Mouse (Mus musculus): ENCODE measurements at regions not wholly inside any gene's neighbourhood (a gene's known extent, or its start where the extent isn't known, plus 50 kb on each side); places are given as distances from the start of the nearest gene placed in this dataset.

- Histone ChIP-seq H3K36me3 (ENCODE audit: control insufficient read depth, insufficient read depth, low read length) (no peaks in the 10 kb centered on the region), H3K4me2 (ENCODE audit: low read length) (no peak overlapping the region), H3K4me1 (ENCODE audit: control insufficient read depth, insufficient read depth, low read length) (peaks cover 7% of the 10 kb centered on the region), H3K4me3 (ENCODE audit: low read depth, low read length) (no peak overlapping the region), H3K27ac (ENCODE audit: low read length) (no peak overlapping the region), H3K9me3 (replicated peaks; ENCODE audit: control insufficient read depth, low read length, poor library complexity, severe bottlenecking) (no peaks in the 10 kb centered on the region), H3K27me3 (ENCODE audit: control insufficient read depth, insufficient read depth, low read depth, low read length) (no peaks in the 10 kb centered on the region; the same call in none of the 2 replicates), H3K9ac (ENCODE audit: low read depth, low read length) (no peak overlapping the region)
- WGBS, result 19% methylated on average over 7 of the region's 7 CpGs
- no peak for ATAC-seq
These were observed 523.0 kb upstream of the Sall1 start for GRCm38 (mm10) chr8:89566986-89567385.

- no peak overlapping the region for H3K4me2 ChIP-seq (ENCODE audit: low read length)
- H3K9me3 ChIP-seq (replicated peaks; ENCODE audit: control insufficient read depth, low read length, poor library complexity, severe bottlenecking), result no peaks in the 10 kb centered on the region
- H3K4me3 ChIP-seq (ENCODE audit: low read depth, low read length), result no peak overlapping the region
- peaks cover 6% of the 10 kb centered on the region for H3K4me1 ChIP-seq (ENCODE audit: control insufficient read depth, insufficient read depth, low read length)
- H3K27me3 ChIP-seq (ENCODE audit: control insufficient read depth, insufficient read depth, low read depth, low read length), result no peaks in the 10 kb centered on the region; the same call in 1 of the 2 replicates
- WGBS, result 40% methylated on average over 4 of the region's 4 CpGs
- no peaks in the 10 kb centered on the region for H3K36me3 ChIP-seq (ENCODE audit: control insufficient read depth, insufficient read depth, low read length)
- no peak for ATAC-seq
- H3K9ac ChIP-seq (ENCODE audit: low read depth, low read length), result no peak overlapping the region
- no peak overlapping the region for H3K27ac ChIP-seq (ENCODE audit: low read length)
These were observed 522.5 kb upstream of the Sall1 start for GRCm38 (mm10) chr8:89566461-89566860.

- Histone ChIP-seq H3K4me2 (ENCODE audit: low read length) (no peak overlapping the region), H3K9me3 (replicated peaks; ENCODE audit: control insufficient read depth, low read length, poor library complexity, severe bottlenecking) (no peaks in the 10 kb centered on the region), H3K4me1 (ENCODE audit: control insufficient read depth, insufficient read depth, low read length) (peaks cover 6% of the 10 kb centered on the region), H3K36me3 (ENCODE audit: control insufficient read depth, insufficient read depth, low read length) (no peaks in the 10 kb centered on the region), H3K9ac (ENCODE audit: low read depth, low read length) (no peak overlapping the region), H3K27me3 (ENCODE audit: control insufficient read depth, insufficient read depth, low read depth, low read length) (no peaks in the 10 kb centered on the region; the same call in 1 of the 2 replicates), H3K4me3 (ENCODE audit: low read depth, low read length) (no peak overlapping the region), H3K27ac (ENCODE audit: low read length) (no peak overlapping the region)
- no peak for ATAC-seq
- 70% methylated on average over 9 of the region's 9 CpGs for WGBS
These were observed 521.3 kb upstream of the Sall1 start for GRCm38 (mm10) chr8:89565147-89565826.

- ATAC-seq, result no peak
- Histone ChIP-seq H3K4me1 (ENCODE audit: control insufficient read depth, insufficient read depth, low read length) (peaks cover 6% of the 10 kb centered on the region), H3K4me3 (ENCODE audit: low read depth, low read length) (no peak overlapping the region), H3K9ac (ENCODE audit: low read depth, low read length) (no peak overlapping the region), H3K4me2 (ENCODE audit: low read length) (no peak overlapping the region), H3K27ac (ENCODE audit: low read length) (no peak overlapping the region), H3K9me3 (replicated peaks; ENCODE audit: control insufficient read depth, low read length, poor library complexity, severe bottlenecking) (no peaks in the 10 kb centered on the region), H3K36me3 (ENCODE audit: control insufficient read depth, insufficient read depth, low read length) (no peaks in the 10 kb centered on the region), H3K27me3 (ENCODE audit: control insufficient read depth, insufficient read depth, low read depth, low read length) (no peaks in the 10 kb centered on the region; the same call in 1 of the 2 replicates)
- WGBS, result 50% methylated on average over 2 of the region's 2 CpGs
These were observed 519.6 kb upstream of the Sall1 start for GRCm38 (mm10) chr8:89563544-89563943.

GRCm38 (mm10) chr8:89562597-89562996 lies 518.6 kb upstream of the Sall1 start:
- H3K9ac ChIP-seq (ENCODE audit: low read depth, low read length), result no peak overlapping the region
- H3K4me1 ChIP-seq (ENCODE audit: control insufficient read depth, insufficient read depth, low read length), result peaks cover 6% of the 10 kb centered on the region
- H3K36me3 ChIP-seq (ENCODE audit: control insufficient read depth, insufficient read depth, low read length), result no peaks in the 10 kb centered on the region
- 60% methylated on average over 8 of the region's 8 CpGs for WGBS
- H3K4me2 ChIP-seq (ENCODE audit: low read length), result no peak overlapping the region
- no peak overlapping the region for H3K4me3 ChIP-seq (ENCODE audit: low read depth, low read length)
- no peak overlapping the region for H3K27ac ChIP-seq (ENCODE audit: low read length)
- no peaks in the 10 kb centered on the region for H3K9me3 ChIP-seq (replicated peaks; ENCODE audit: control insufficient read depth, low read length, poor library complexity, severe bottlenecking)
- H3K27me3 ChIP-seq (ENCODE audit: control insufficient read depth, insufficient read depth, low read depth, low read length), result no peaks in the 10 kb centered on the region
- ATAC-seq, result no peak

GRCm38 (mm10) chr8:89541231-89541630 lies 497.3 kb upstream of the Sall1 start:
- Histone ChIP-seq H3K9me3 (replicated peaks; ENCODE audit: control insufficient read depth, low read length, poor library complexity, severe bottlenecking) (no peaks in the 10 kb centered on the region), H3K9ac (ENCODE audit: low read depth, low read length) (no peak overlapping the region), H3K4me2 (ENCODE audit: low read length) (no peak overlapping the region), H3K36me3 (ENCODE audit: control insufficient read depth, insufficient read depth, low read length) (no peaks in the 10 kb centered on the region), H3K27ac (ENCODE audit: low read length) (no peak overlapping the region), H3K27me3 (ENCODE audit: control insufficient read depth, insufficient read depth, low read depth, low read length) (no peaks in the 10 kb centered on the region), H3K4me3 (ENCODE audit: low read depth, low read length) (no peak overlapping the region), H3K4me1 (ENCODE audit: control insufficient read depth, insufficient read depth, low read length) (no peaks in the 10 kb centered on the region)
- ATAC-seq, result no peak
- 54% methylated on average over 3 of the region's 3 CpGs for WGBS

GRCm38 (mm10) chr8:89534605-89535004 lies 490.6 kb upstream of the Sall1 start:
- ATAC-seq, result no peak

GRCm38 (mm10) chr8:89525041-89525440 lies 481.1 kb upstream of the Sall1 start:
- Histone ChIP-seq H3K36me3 (ENCODE audit: control insufficient read depth, insufficient read depth, low read length) (no peaks in the 10 kb centered on the region), H3K4me2 (ENCODE audit: low read length) (no peak overlapping the region), H3K4me3 (ENCODE audit: low read depth, low read length) (no peak overlapping the region), H3K9me3 (replicated peaks; ENCODE audit: control insufficient read depth, low read length, poor library complexity, severe bottlenecking) (no peaks in the 10 kb centered on the region), H3K9ac (ENCODE audit: low read depth, low read length) (no peak overlapping the region), H3K27me3 (ENCODE audit: control insufficient read depth, insufficient read depth, low read depth, low read length) (no peaks in the 10 kb centered on the region), H3K4me1 (ENCODE audit: control insufficient read depth, insufficient read depth, low read length) (no peaks in the 10 kb centered on the region), H3K27ac (ENCODE audit: low read length) (no peak overlapping the region)
- WGBS, result 90% methylated on average over 6 of the region's 6 CpGs
- ATAC-seq, result no peak

More at GRCm38 (mm10) chr8:89534605-89535004, 490.6 kb upstream of the Sall1 start:
- Histone ChIP-seq H3K27me3 (ENCODE audit: control insufficient read depth, insufficient read depth, low read depth, low read length) (no peaks in the 10 kb centered on the region), H3K27ac (ENCODE audit: low read length) (no peak overlapping the region), H3K9me3 (replicated peaks; ENCODE audit: control insufficient read depth, low read length, poor library complexity, severe bottlenecking) (no peaks in the 10 kb centered on the region), H3K36me3 (ENCODE audit: control insufficient read depth, insufficient read depth, low read length) (no peaks in the 10 kb centered on the region), H3K9ac (ENCODE audit: low read depth, low read length) (no peak overlapping the region), H3K4me3 (ENCODE audit: low read depth, low read length) (no peak overlapping the region), H3K4me2 (ENCODE audit: low read length) (no peak overlapping the region), H3K4me1 (ENCODE audit: control insufficient read depth, insufficient read depth, low read length) (no peaks in the 10 kb centered on the region)
- WGBS, result 81% methylated on average over 10 of the region's 10 CpGs

GRCm38 (mm10) chr8:89523336-89523735 lies 479.4 kb upstream of the Sall1 start:
- H3K9ac ChIP-seq (ENCODE audit: low read depth, low read length), result no peak overlapping the region
- no peaks in the 10 kb centered on the region for H3K27me3 ChIP-seq (ENCODE audit: control insufficient read depth, insufficient read depth, low read depth, low read length)
- H3K36me3 ChIP-seq (ENCODE audit: control insufficient read depth, insufficient read depth, low read length), result no peaks in the 10 kb centered on the region
- no peak overlapping the region for H3K4me3 ChIP-seq (ENCODE audit: low read depth, low read length)
- no peaks in the 10 kb centered on the region for H3K4me1 ChIP-seq (ENCODE audit: control insufficient read depth, insufficient read depth, low read length)
- no peak overlapping the region for H3K4me2 ChIP-seq (ENCODE audit: low read length)
- no peak overlapping the region for H3K27ac ChIP-seq (ENCODE audit: low read length)
- ATAC-seq, result no peak
- H3K9me3 ChIP-seq (replicated peaks; ENCODE audit: control insufficient read depth, low read length, poor library complexity, severe bottlenecking), result no peaks in the 10 kb centered on the region
- 95% methylated on average over 3 of the region's 3 CpGs for WGBS
